Mouse (Mus musculus): ENCODE measurements around the gene Metap2. TPM values are rescaled to one million over a fixed set of nuclear protein-coding genes. Genes with fewer than 3 reads are reported as not detected.

Gene Metap2
- polyA plus RNA-seq, 1 experiment from 2014 or later = 119 TPM

DNA sequence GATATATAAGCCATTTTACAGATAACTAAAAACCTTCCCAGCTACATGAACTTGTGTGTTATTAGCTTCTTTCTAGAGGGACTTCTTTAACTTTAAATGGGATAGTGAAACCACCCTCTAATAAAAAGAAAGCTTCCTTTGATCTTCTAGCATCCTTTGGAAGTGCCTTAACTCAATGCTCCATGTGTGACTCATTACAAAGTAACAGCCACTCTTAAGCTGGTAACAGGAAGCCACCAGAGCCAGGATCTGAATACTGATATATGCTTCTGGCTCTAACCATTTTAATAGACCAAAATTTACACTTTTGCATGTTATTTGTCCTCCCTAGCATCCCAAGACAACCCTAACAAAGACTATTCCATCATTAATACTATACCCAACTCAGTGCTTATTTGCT is 15.0 kb downstream of the Metap2 start:
- H3K4me3 ChIP-seq (ENCODE audit: low read depth, low read length) = no peak overlapping the region
- H3K27me3 ChIP-seq (replicated peaks; ENCODE audit: control insufficient read depth, insufficient read depth, low read length) = no peaks in the 10 kb centered on the region
- H3K9ac ChIP-seq (ENCODE audit: low read depth, low read length) = no peak overlapping the region
- H3K4me1 ChIP-seq (replicated peaks; ENCODE audit: control insufficient read depth, insufficient read depth, low read length) = no peaks in the 10 kb centered on the region
- TF ChIP-seq CTCF (IDR thresholded peaks at IDR 0.05; ENCODE audit: low read depth) = no peak
- H3K27ac ChIP-seq (ENCODE audit: low read depth, low read length) = no peak overlapping the region
- H3K4me2 ChIP-seq (replicated peaks; ENCODE audit: low read depth) = no peak overlapping the region
- H3K36me3 ChIP-seq (ENCODE audit: control insufficient read depth, insufficient read depth) = peaks cover 36% of the 10 kb centered on the region
- ATAC-seq = no peak
- no peaks in the 10 kb centered on the region for H3K9me3 ChIP-seq (ENCODE audit: control insufficient read depth)

DNA sequence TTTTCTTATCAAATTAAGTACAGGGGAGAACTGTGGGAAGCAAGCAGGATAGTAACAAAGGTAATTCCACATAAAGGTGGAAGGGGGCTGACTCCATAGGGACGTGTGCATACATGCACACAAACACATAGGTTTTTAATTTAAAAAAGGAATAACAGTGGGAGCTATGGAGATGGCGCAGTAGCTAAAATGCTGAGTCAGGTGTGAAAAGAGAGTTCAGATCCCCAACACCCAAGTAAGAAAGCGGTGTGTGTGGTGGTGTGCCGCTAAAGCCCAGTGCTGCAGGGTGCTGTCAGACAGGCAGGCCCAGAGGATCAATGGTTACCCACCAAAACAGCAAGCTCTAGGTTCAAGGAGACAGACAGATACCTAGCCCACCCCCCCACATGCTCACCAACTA is 18.2 kb downstream of the Metap2 start:
- Histone ChIP-seq H3K4me3 (ENCODE audit: low read depth, low read length) (no peak overlapping the region), H3K27ac (ENCODE audit: low read depth, low read length) (no peak overlapping the region), H3K9ac (ENCODE audit: low read depth, low read length) (no peak overlapping the region), H3K27me3 (replicated peaks; ENCODE audit: control insufficient read depth, insufficient read depth, low read length) (no peaks in the 10 kb centered on the region), H3K9me3 (ENCODE audit: control insufficient read depth) (no peaks in the 10 kb centered on the region), H3K36me3 (ENCODE audit: control insufficient read depth, insufficient read depth) (peaks cover 36% of the 10 kb centered on the region), H3K4me1 (replicated peaks; ENCODE audit: control insufficient read depth, insufficient read depth, low read length) (no peaks in the 10 kb centered on the region), H3K4me2 (replicated peaks; ENCODE audit: low read depth) (no peak overlapping the region)
- no peak for TF ChIP-seq CTCF (IDR thresholded peaks at IDR 0.05; ENCODE audit: low read depth)
- ATAC-seq = no peak
- WGBS = 95% methylated on average over 4 of the region's 4 CpGs

DNA sequence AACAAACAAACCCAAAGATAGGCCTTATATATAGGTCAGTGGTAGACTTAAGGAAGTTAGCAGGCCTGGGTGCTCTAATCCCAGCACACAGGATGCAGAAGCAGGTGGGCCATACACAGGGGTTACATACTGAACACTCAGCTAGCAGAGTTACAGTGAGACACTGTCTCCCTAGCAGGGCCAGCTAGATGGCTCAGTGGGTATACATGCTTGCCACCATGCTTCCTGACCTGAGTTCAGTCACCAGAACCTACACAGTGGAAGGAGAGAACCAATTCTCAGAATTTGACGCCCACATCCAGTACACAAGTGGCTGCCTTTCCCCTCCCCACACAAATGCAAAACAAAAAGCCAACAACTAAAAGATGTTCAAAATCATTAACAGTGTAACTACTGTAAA is 20.1 kb downstream of the Metap2 start:
- Histone ChIP-seq H3K27ac (ENCODE audit: low read depth, low read length) (no peak overlapping the region), H3K4me1 (replicated peaks; ENCODE audit: control insufficient read depth, insufficient read depth, low read length) (no peaks in the 10 kb centered on the region), H3K4me3 (ENCODE audit: low read depth, low read length) (no peak overlapping the region), H3K9me3 (ENCODE audit: control insufficient read depth) (no peaks in the 10 kb centered on the region), H3K9ac (ENCODE audit: low read depth, low read length) (no peak overlapping the region), H3K27me3 (replicated peaks; ENCODE audit: control insufficient read depth, insufficient read depth, low read length) (no peaks in the 10 kb centered on the region), H3K4me2 (replicated peaks; ENCODE audit: low read depth) (no peak overlapping the region), H3K36me3 (ENCODE audit: control insufficient read depth, insufficient read depth) (peaks cover 37% of the 10 kb centered on the region)
- WGBS = 97% methylated on average over 1 of the region's 1 CpGs
- no peak for TF ChIP-seq CTCF (IDR thresholded peaks at IDR 0.05; ENCODE audit: low read depth)
- ATAC-seq = no peak

DNA sequence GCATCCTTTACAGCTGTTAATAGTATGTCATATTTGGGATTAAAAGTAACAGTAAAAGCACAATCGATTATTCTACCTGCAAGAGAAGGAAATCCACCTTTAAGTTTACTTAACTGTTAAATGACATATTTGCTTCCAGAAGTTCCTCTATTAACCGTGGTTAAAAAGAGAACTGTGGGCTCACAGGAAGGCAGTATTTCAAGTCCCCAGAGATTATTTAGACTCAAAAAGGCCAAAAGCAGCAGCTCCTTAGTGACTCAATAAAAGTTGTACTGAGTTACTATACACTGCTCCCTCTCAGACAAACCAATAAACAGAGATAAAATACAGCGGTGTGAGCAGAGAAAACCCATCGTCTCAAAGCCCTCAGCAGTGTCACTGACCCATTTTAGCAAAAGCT is 28.0 kb downstream of the Metap2 start:
- 83% methylated on average over 4 of the region's 4 CpGs for WGBS
- Histone ChIP-seq H3K4me1 (replicated peaks; ENCODE audit: control insufficient read depth, insufficient read depth, low read length) (no peaks in the 10 kb centered on the region), H3K36me3 (ENCODE audit: control insufficient read depth, insufficient read depth) (peaks cover 60% of the 10 kb centered on the region), H3K27me3 (replicated peaks; ENCODE audit: control insufficient read depth, insufficient read depth, low read length) (no peaks in the 10 kb centered on the region), H3K4me3 (ENCODE audit: low read depth, low read length) (no peak overlapping the region), H3K4me2 (replicated peaks; ENCODE audit: low read depth) (no peak overlapping the region), H3K9me3 (ENCODE audit: control insufficient read depth) (no peaks in the 10 kb centered on the region), H3K27ac (ENCODE audit: low read depth, low read length) (no peak overlapping the region), H3K9ac (ENCODE audit: low read depth, low read length) (no peak overlapping the region)
- no peak for TF ChIP-seq CTCF (IDR thresholded peaks at IDR 0.05; ENCODE audit: low read depth)
- no peak for ATAC-seq

DNA sequence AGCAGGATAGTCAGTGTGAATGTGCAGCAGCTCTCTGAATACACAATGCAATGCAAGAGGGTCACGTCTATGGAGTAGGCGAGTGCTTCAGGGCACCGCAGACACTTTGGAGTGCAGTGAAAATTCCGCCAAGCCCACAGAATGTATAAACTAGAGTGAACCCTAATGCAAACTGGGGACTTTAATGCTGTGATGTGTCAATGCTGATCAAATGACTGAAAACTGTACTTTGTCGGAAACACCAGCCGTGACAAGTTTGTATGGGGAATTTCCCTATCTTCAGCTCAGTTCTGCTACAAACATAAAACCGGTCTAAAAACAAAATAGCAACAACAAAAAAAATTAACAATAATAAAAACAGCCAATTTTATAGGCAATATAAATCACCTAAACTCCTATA is 28.5 kb downstream of the Metap2 start:
- TF ChIP-seq CTCF (IDR thresholded peaks at IDR 0.05; ENCODE audit: low read depth) = no peak
- Histone ChIP-seq H3K27ac (ENCODE audit: low read depth, low read length) (no peak overlapping the region), H3K27me3 (replicated peaks; ENCODE audit: control insufficient read depth, insufficient read depth, low read length) (no peaks in the 10 kb centered on the region), H3K4me2 (replicated peaks; ENCODE audit: low read depth) (no peak overlapping the region), H3K4me1 (replicated peaks; ENCODE audit: control insufficient read depth, insufficient read depth, low read length) (no peaks in the 10 kb centered on the region), H3K9me3 (ENCODE audit: control insufficient read depth) (no peaks in the 10 kb centered on the region), H3K36me3 (ENCODE audit: control insufficient read depth, insufficient read depth) (peaks cover 55% of the 10 kb centered on the region), H3K9ac (ENCODE audit: low read depth, low read length) (no peak overlapping the region), H3K4me3 (ENCODE audit: low read depth, low read length) (no peak overlapping the region)
- 95% methylated on average over 7 of the region's 7 CpGs for WGBS
- ATAC-seq = no peak

DNA sequence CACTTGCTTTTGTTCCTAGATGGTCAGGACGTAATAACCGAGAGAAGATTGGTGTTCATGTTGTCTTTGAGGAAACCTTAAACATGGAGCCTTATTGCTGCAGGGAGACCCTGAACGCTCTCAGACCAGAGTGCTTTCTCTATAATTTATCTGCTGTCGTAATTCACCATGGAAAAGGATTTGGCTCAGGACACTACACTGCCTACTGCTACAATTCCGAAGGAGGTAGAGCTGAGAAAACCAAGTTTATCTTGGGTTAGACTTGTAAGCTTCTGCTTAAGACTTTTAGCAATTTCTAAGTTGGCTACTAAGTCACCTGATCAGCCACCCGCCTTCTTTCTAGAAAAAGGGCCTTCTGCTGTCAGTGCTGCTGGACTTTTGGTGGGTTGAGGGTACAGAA is 40.8 kb downstream of the Metap2 start:
- no peaks in the 10 kb centered on the region for H3K27me3 ChIP-seq (replicated peaks; ENCODE audit: control insufficient read depth, insufficient read depth, low read length)
- no peak for ATAC-seq

DNA sequence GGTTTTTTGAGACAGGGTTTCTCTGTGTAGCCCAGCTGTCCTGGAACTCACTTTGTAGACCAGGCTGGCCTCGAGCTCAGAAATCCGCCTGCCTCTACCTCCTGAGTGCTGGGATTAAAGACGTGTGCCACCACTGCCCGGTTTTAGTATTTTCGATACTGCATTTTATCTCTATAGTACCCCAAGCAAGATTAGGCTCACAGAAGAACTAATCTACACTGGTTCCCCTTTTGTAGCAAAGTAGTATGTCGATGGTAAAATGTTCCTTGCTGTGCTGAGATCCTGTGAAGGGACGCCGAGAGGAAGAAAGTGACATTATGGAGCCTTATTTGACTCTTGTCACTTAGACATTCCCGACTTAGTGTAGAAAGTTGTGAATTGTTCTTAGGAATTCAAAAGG is 41.8 kb downstream of the Metap2 start:
- no peak overlapping the region for H3K4me2 ChIP-seq (replicated peaks; ENCODE audit: low read depth)
- ATAC-seq = no peak
- H3K27ac ChIP-seq (ENCODE audit: low read depth, low read length) = no peak overlapping the region
- no peak overlapping the region for H3K4me3 ChIP-seq (ENCODE audit: low read depth, low read length)
- no peaks in the 10 kb centered on the region for H3K9me3 ChIP-seq (ENCODE audit: control insufficient read depth)
- peaks cover 6% of the 10 kb centered on the region; the same call in 1 of the 2 replicates for H3K36me3 ChIP-seq (ENCODE audit: control insufficient read depth, insufficient read depth)
- no peaks in the 10 kb centered on the region for H3K4me1 ChIP-seq (replicated peaks; ENCODE audit: control insufficient read depth, insufficient read depth, low read length)
- no peak for TF ChIP-seq CTCF (IDR thresholded peaks at IDR 0.05; ENCODE audit: low read depth)
- no peak overlapping the region for H3K9ac ChIP-seq (ENCODE audit: low read depth, low read length)
- H3K27me3 ChIP-seq (replicated peaks; ENCODE audit: control insufficient read depth, insufficient read depth, low read length) = no peaks in the 10 kb centered on the region
- WGBS = 94% methylated on average over 9 of the region's 9 CpGs

More for the DNA sequence above, 40.8 kb downstream of the Metap2 start:
- H3K27ac ChIP-seq (ENCODE audit: low read depth, low read length) = no peak overlapping the region
- no peak overlapping the region for H3K9ac ChIP-seq (ENCODE audit: low read depth, low read length)
- 89% methylated on average over 6 of the region's 6 CpGs for WGBS
- no peaks in the 10 kb centered on the region for H3K9me3 ChIP-seq (ENCODE audit: control insufficient read depth)
- no peak for TF ChIP-seq CTCF (IDR thresholded peaks at IDR 0.05; ENCODE audit: low read depth)
- no peak overlapping the region for H3K4me2 ChIP-seq (replicated peaks; ENCODE audit: low read depth)
- no peak overlapping the region for H3K4me3 ChIP-seq (ENCODE audit: low read depth, low read length)
- H3K36me3 ChIP-seq (ENCODE audit: control insufficient read depth, insufficient read depth) = peaks cover 9% of the 10 kb centered on the region; the same call in 1 of the 2 replicates
- no peaks in the 10 kb centered on the region for H3K4me1 ChIP-seq (replicated peaks; ENCODE audit: control insufficient read depth, insufficient read depth, low read length)

All from intestine, postnatal 0 days (tissue).